Mouse (Mus musculus) intestine, embryonic 14.5 days (tissue): ENCODE results near the gene Prss32. TPM values are rescaled to one million over a fixed set of nuclear protein-coding genes. Genes with fewer than 3 reads are reported as not detected.
A peak's percentile ranks its signal among the peaks of the same experiment; 100 is the strongest.

Experiments used
- ATAC-seq: fragments of 200-750 bp; cut with Nextera tagmentation; replicated peaks from 2 replicates; pipeline ENCODE4 v1.8.0; 2017; ENCODE audit warnings: low read depth, moderate number of reproducible peaks, moderate TSS enrichment, moderate library complexity; ENCODE audit not compliant: low FRiP score, low TSS enrichment
- DNase-seq: peaks from one replicate; pipeline ENCODE4 v3.0.0-alpha.2; 2018; ENCODE audit warnings: low spot score
- H3K27ac ChIP-seq: fragments of 300-500 bp; sonication (generic); 2 replicates; pipeline ENCODE4 v1.5.1; 2014; ENCODE audit warnings: low read depth, mild to moderate bottlenecking, control low read depth
- H3K27me3 ChIP-seq: fragments of 300-500 bp; sonication (generic); replicated peaks from 2 replicates; pipeline ENCODE4 v1.6.1; 2014; ENCODE audit warnings: low read length, control low read depth; ENCODE audit not compliant: control insufficient read depth, insufficient read depth
- H3K36me3 ChIP-seq: fragments of 300-500 bp; sonication (generic); 2 replicates; pipeline ENCODE4 v1.6.1; 2014; ENCODE audit warnings: low read length, control low read depth; ENCODE audit not compliant: control insufficient read depth, insufficient read depth
- H3K4me1 ChIP-seq: fragments of 300-500 bp; sonication (generic); replicated peaks from 2 replicates; pipeline ENCODE4 v1.6.1; 2014; ENCODE audit warnings: low read length, control low read depth, mixed read lengths; ENCODE audit not compliant: control insufficient read depth, insufficient read depth
- H3K4me2 ChIP-seq: fragments of 300-500 bp; sonication (generic); 2 replicates; pipeline ENCODE4 v1.6.1; 2014; ENCODE audit warnings: low read length
- H3K4me3 ChIP-seq: fragments of 300-500 bp; sonication (generic); 2 replicates; pipeline ENCODE4 v1.5.1; 2014; ENCODE audit warnings: low read depth, low read length, control low read depth, mixed read lengths
- H3K9ac ChIP-seq: fragments of 300-500 bp; sonication (generic); 2 replicates; pipeline ENCODE4 v1.6.1; 2014; ENCODE audit warnings: mild to moderate bottlenecking, low read length
- H3K9me3 ChIP-seq: fragments of 300-500 bp; sonication (generic); 2 replicates; pipeline ENCODE4 v1.6.1; 2016; ENCODE audit warnings: low read length, control low read depth; ENCODE audit not compliant: control insufficient read depth
- WGBS: fragments of 180-500 bp; shearing (Covaris S2); extraction: QIAGEN DNeasy Blood & Tissue Kit; methylation state at CpG from one replicate; pipeline ENCODE4 v1.1.7; 2014; 5-methylcytosine and 5-hydroxymethylcytosine counted together
- polyA plus RNA-seq: library from polyadenylated mRNA; unstranded; fragments of >200 nt; fragmentation: Nextera tagmentation; extraction: Ambion mirVana; gene quantifications from 2 replicates; pipeline ENCODE4 v1.2.1, GENCODE M21; 2014

The Prss32 gene
- polyA plus RNA-seq, 1 experiment from 2014 or later: 1.5 TPM

- Histone ChIP-seq H3K27me3 (no peaks in the 10 kb centered on the region), H3K36me3 (no peaks in the 10 kb centered on the region), H3K4me3 (no peak overlapping the region), H3K9ac (no peak overlapping the region), H3K4me1 (no peaks in the 10 kb centered on the region), H3K27ac (no peak overlapping the region), H3K4me2 (no peak overlapping the region), H3K9me3 (no peaks in the 10 kb centered on the region)
- DNase-seq (peak; percentile 84), ATAC-seq (peak; percentile 62)
- WGBS: 57% methylated on average over 18 of the region's 19 CpGs
Observed at GRCm38 (mm10) chr17:23850853-23851749, 7.4 kb downstream of the Prss32 start.

DNA sequence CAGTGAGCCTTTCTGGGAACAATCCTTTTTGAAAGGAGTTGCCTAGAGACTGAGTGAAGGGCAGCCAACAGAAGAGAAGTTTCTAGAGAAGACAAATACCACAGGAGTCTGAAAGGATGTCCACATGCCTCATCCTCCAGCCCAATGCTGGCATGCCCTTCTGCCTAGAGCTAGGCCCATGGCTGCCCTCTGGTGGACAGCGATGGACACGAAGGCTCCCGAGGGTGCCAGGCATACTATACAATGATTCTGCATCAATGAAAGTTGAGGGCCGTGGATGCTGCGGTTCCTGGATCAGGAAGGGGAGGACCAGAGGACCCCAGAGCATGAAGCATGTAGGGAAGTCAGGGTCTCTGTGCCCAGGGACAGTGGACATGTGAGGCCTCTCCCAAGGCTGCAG lies 9.6 kb downstream of the Prss32 start:
- peak; percentile 65 for DNase-seq
- Histone ChIP-seq H3K4me3 (no peak overlapping the region), H3K27ac (no peak overlapping the region), H3K9ac (no peak overlapping the region), H3K9me3 (no peaks in the 10 kb centered on the region), H3K4me2 (no peak overlapping the region), H3K27me3 (no peaks in the 10 kb centered on the region), H3K36me3 (no peaks in the 10 kb centered on the region), H3K4me1 (no peaks in the 10 kb centered on the region)
- 0 out of 2 replicates have a peak, but pooled peaks have one; percentile 21 for ATAC-seq
- WGBS: 44% methylated on average over 5 of the region's 5 CpGs

GRCm38 (mm10) chr17:23854229-23854765 lies 10.6 kb downstream of the Prss32 start:
- no peaks in the 10 kb centered on the region for H3K4me1 ChIP-seq
- no peaks in the 10 kb centered on the region for H3K27me3 ChIP-seq
- H3K4me2 ChIP-seq: no peak overlapping the region
- no peak overlapping the region for H3K9ac ChIP-seq
- ATAC-seq: no peak
- 84% methylated on average over 10 of the region's 10 CpGs for WGBS
- H3K36me3 ChIP-seq: no peaks in the 10 kb centered on the region
- no peak for DNase-seq
- H3K27ac ChIP-seq: no peak overlapping the region
- no peak overlapping the region for H3K4me3 ChIP-seq
- H3K9me3 ChIP-seq: no peaks in the 10 kb centered on the region

- no peak for DNase-seq
- Histone ChIP-seq H3K9me3 (no peaks in the 10 kb centered on the region), H3K27ac (no peak overlapping the region), H3K36me3 (no peaks in the 10 kb centered on the region), H3K4me3 (no peak overlapping the region), H3K27me3 (no peaks in the 10 kb centered on the region), H3K4me1 (no peaks in the 10 kb centered on the region), H3K9ac (no peak overlapping the region), H3K4me2 (no peak overlapping the region)
- 83% methylated on average over 6 of the region's 6 CpGs for WGBS
- no peak for ATAC-seq
Observed at GRCm38 (mm10) chr17:23857193-23857592, 13.5 kb downstream of the Prss32 start.

DNA sequence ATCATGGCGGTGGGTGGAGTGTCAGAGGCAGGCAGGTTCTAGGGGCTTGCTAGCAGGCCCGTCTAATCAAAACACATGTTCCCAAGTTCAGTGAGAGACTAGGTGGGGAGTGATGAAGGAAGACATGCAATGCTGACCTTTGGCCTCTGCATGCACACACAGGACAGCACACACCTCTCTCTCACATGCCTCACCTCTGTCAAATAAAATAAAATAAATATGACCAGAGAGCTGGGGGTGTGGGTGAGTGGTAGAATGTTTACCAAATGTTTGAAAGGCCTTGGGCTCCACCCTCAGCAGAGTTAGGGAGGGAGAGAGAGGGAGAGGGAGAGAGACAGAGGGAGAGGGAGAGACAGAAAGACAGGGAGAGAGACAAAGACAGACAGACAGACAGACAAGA lies 14.3 kb downstream of the Prss32 start:
- DNase-seq (no peak), ATAC-seq (0 out of 2 replicates have a peak, but pooled peaks have one; percentile 56)
- Histone ChIP-seq H3K27me3 (no peaks in the 10 kb centered on the region), H3K9me3 (no peaks in the 10 kb centered on the region), H3K4me1 (no peaks in the 10 kb centered on the region), H3K36me3 (no peaks in the 10 kb centered on the region), H3K4me2 (no peak overlapping the region), H3K4me3 (no peak overlapping the region), H3K27ac (no peak overlapping the region), H3K9ac (no peak overlapping the region)
- WGBS: 54% methylated on average over 2 of the region's 2 CpGs

DNA sequence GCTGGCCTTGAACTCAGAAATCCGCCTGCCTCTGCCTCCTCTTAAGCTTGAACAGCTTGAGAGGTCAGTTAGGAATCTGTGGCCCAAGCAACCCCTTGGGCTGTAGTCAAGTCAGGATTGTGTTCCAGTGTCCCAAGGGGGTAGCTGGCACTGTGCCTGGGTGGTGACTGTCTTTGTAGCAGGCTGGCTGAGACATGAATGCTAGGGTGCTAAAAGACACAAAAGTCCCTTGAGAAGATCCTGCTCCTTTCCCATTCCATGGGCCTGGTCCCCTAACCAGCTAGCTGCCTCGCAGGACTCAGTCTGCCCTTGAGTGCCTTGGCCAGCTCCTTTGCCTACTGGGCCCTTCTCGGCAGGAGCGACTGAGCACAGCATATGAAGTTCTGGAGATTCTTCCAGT lies 19.3 kb downstream of the Prss32 start:
- WGBS: 77% methylated on average over 4 of the region's 4 CpGs
- no peak for ATAC-seq

DNA sequence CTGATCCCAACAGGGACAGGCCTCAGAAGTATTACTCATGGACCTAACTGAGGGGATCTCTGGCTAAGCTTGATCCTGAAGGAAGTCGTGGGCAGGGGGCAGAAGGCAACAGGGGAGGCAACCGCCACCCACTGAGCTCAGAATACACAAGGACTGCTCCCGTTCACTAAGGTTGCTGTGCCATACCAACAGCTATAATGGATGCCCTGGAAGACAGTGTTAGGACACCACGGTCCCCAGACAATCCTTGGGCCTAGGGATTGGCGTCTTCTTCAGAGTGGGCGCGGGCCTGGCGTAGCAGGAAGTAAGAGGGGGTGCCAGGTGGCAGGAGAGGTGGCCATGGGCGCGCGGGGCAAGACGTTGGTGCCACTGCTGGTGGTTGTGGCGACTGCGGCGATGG lies 24.1 kb downstream of the Prss32 start, which contains the start of gene Prss21:
Prss21 (plus strand) TSS at position 301 of the 400 bp plus-strand sequence.
- no peaks in the 10 kb centered on the region for H3K9me3 ChIP-seq
- H3K4me2 ChIP-seq: no peak within 1 kb of the TSS
- H3K4me3 ChIP-seq: no peak within 1 kb of the TSS
- ATAC-seq: no peak
- H3K27ac ChIP-seq: no peak within 1 kb of the TSS
- no peaks in the 10 kb centered on the region for H3K27me3 ChIP-seq
- H3K9ac ChIP-seq: no peak within 1 kb of the TSS
- WGBS: 84% methylated on average over 15 of the region's 15 CpGs
- 0 out of 2 replicates have a peak, but pooled peaks cover 4% of the 10 kb centered on the region for H3K4me1 ChIP-seq
- no peak for DNase-seq
- H3K36me3 ChIP-seq: no peaks in the 10 kb centered on the region

More for the DNA sequence above, 19.3 kb downstream of the Prss32 start:
- no peaks in the 10 kb centered on the region for H3K27me3 ChIP-seq
- H3K9me3 ChIP-seq: no peaks in the 10 kb centered on the region
- no peak overlapping the region for H3K4me2 ChIP-seq
- H3K4me3 ChIP-seq: no peak overlapping the region
- H3K9ac ChIP-seq: no peak overlapping the region
- no peak for DNase-seq
- no peak overlapping the region for H3K27ac ChIP-seq
- H3K36me3 ChIP-seq: no peaks in the 10 kb centered on the region
- no peaks in the 10 kb centered on the region for H3K4me1 ChIP-seq

GRCm38 (mm10) chr17:23868513-23868912 lies 24.9 kb downstream of the Prss32 start:
- no peaks in the 10 kb centered on the region for H3K36me3 ChIP-seq
- DNase-seq (no peak), ATAC-seq (no peak)
- H3K9ac ChIP-seq: no peak overlapping the region
- no peaks in the 10 kb centered on the region for H3K27me3 ChIP-seq
- no peak overlapping the region for H3K4me2 ChIP-seq
- H3K27ac ChIP-seq: no peak overlapping the region
- H3K9me3 ChIP-seq: no peaks in the 10 kb centered on the region
- 0 out of 2 replicates have a peak, but pooled peaks cover 4% of the 10 kb centered on the region for H3K4me1 ChIP-seq
- no peak overlapping the region for H3K4me3 ChIP-seq
- 84% methylated on average over 11 of the region's 11 CpGs for WGBS
